In genomic region chr16:92385062-92385461, GRCm38 (mm10) we compare ENCODE assay signal across 9 mouse cellular contexts. TPM values are rescaled to one million over a fixed set of nuclear protein-coding genes. Genes with fewer than 3 reads are reported as not detected.
DNase-seq lines count a peak whose midpoint lies in the region; ATAC-seq and TF ChIP-seq lines count a peak whose summit lies in the region.
"Had no signal": no experiment of that assay in that cellular context is flagged by ENCODE, and none has a peak within 500 bp of the region (broad histone marks: within the 10 kb centered on the region; RNA-seq: fewer than 3 reads in every experiment).

No protein-coding gene starts in this region.

- peak; percentile 84 for DNase-seq in kidney, adult 18-20 months
- DNase-seq in kidney, adult 11 months, result no peak
- DNase-seq in brain, adult 2 months (ENCODE audit: low read depth, low spot score), result peak; percentile 72
- DNase-seq in gastrocnemius, adult 18-20 months (ENCODE audit: low spot score), result peak; percentile 80
- peak; percentile 79 for DNase-seq in limb, embryonic 11.5 days (ENCODE audit: low spot score)
- DNase-seq in ovary, postnatal 36 days (ENCODE audit: low spot score), result peak; percentile 66

- peak; percentile 66 for TF ChIP-seq CTCF in ES-Bruce4 (IDR thresholded peaks at IDR 0.05; ENCODE audit: low read depth, low read length)

- H3K36me3 ChIP-seq in ES-Bruce4 (ENCODE audit: control insufficient read depth, insufficient read depth, low read length, poor library complexity, severe bottlenecking), result no peaks in the 10 kb centered on the region
- H3K36me3 ChIP-seq in limb, embryonic 11.5 days (ENCODE audit: control insufficient read depth, insufficient read depth, low read length), result no peaks in the 10 kb centered on the region
- H3K36me3 ChIP-seq: limb, embryonic 12.5 days had no signal

- no peaks in the 10 kb centered on the region for H3K4me1 ChIP-seq in ES-Bruce4 (ENCODE audit: control insufficient read depth, insufficient read depth, low read length)
- no peaks in the 10 kb centered on the region for H3K4me1 ChIP-seq in limb, embryonic 11.5 days (ENCODE audit: control insufficient read depth, insufficient read depth, low read length)

- H3K9ac ChIP-seq in ES-Bruce4 (ENCODE audit: low read depth, poor library complexity, severe bottlenecking), result no peak overlapping the region
- no peak overlapping the region for H3K9ac ChIP-seq in limb, embryonic 11.5 days (ENCODE audit: low read length)
- H3K9ac ChIP-seq: limb, embryonic 12.5 days had no signal

- H3K9me3 ChIP-seq in ES-Bruce4 (replicated peaks; ENCODE audit: control insufficient read depth, insufficient read depth, low read length, poor library complexity, severe bottlenecking), result no peaks in the 10 kb centered on the region
- no peaks in the 10 kb centered on the region for H3K9me3 ChIP-seq in limb, embryonic 11.5 days (ENCODE audit: control insufficient read depth, low read length)
- H3K9me3 ChIP-seq: limb, embryonic 12.5 days had no signal

- TF ChIP-seq POLR2A in ES-Bruce4 (IDR thresholded peaks at IDR 0.05; ENCODE audit: insufficient read depth, low read length), result no peak

- no peak overlapping the region for H3K27ac ChIP-seq in ES-Bruce4 (ENCODE audit: insufficient read depth, low read length)
- no peak overlapping the region for H3K27ac ChIP-seq in limb, embryonic 11.5 days (replicated peaks; ENCODE audit: low read depth, low read length)
- H3K27ac ChIP-seq: limb, embryonic 12.5 days had no signal

- WGBS in limb, embryonic 11.5 days, result 5% methylated on average over 2 of the region's 2 CpGs

- no peak overlapping the region for H3K4me2 ChIP-seq in limb, embryonic 11.5 days (ENCODE audit: low read depth, severe bottlenecking)
- H3K4me2 ChIP-seq: limb, embryonic 12.5 days had no signal

- H3K4me3 ChIP-seq in ES-Bruce4 (ENCODE audit: low read depth, low read length), result no peak overlapping the region
- no peak overlapping the region for H3K4me3 ChIP-seq in limb, embryonic 11.5 days (ENCODE audit: low read depth, low read length)
- H3K4me3 ChIP-seq: limb, embryonic 12.5 days had no signal

- TF ChIP-seq EP300 in ES-Bruce4 (IDR thresholded peaks at IDR 0.05; ENCODE audit: insufficient read depth, low read depth, low read length), result no peak

- H3K27me3 ChIP-seq in ES-Bruce4 (ENCODE audit: control insufficient read depth, insufficient read depth, low read length, poor library complexity, severe bottlenecking), result no peaks in the 10 kb centered on the region
- H3K27me3 ChIP-seq in limb, embryonic 11.5 days (ENCODE audit: control insufficient read depth, insufficient read depth, low read length), result no peaks in the 10 kb centered on the region
- H3K27me3 ChIP-seq: limb, embryonic 12.5 days had no signal

- ATAC-seq in limb, embryonic 11.5 days (ENCODE audit: insufficient number of reproducible peaks, low FRiP score, low TSS enrichment, low read depth), result no peak
- no peak for ATAC-seq in activated CD4-positive, CD25-positive, alpha-beta regulatory T cell, adult 4 months

RNA-seq across cellular contexts. Expression of gene Kcne1, which starts 25.8 kb away (rescaled TPM):
- not detected in 2 replicates for polyA plus RNA-seq in ES-Bruce4 (2011; ENCODE audit: insufficient read depth, insufficient read length, low read depth, missing spikeins)
- not detected for total RNA-seq in gastrocnemius, adult 18-20 months (2021)
- polyA plus RNA-seq in limb, embryonic 11.5 days (2014; fragmentation: Nextera tagmentation; extraction: Ambion mirVana), result 0.09 and 0.11 TPM in 2 replicates
- not detected for polyA plus RNA-seq in activated CD4-positive, CD25-positive, alpha-beta regulatory T cell, adult 4 months (2017; shearing (Covaris generic))
- polyA plus RNA-seq: limb, embryonic 12.5 days had no signal
